Mouse (Mus musculus) spleen, postnatal 14 days (tissue): ENCODE results near the gene Tmcc3.

Experiments used
- DNase-seq, 2 experiments: peaks; one replicate each; pipeline ENCODE4 v3.0.0; 2021 to 2022; ENCODE audit warnings: low spot score in 2 of 2

Tmcc3 gene

GRCm38 (mm10) chr10:94360664-94361063 lies 48.9 kb downstream of the Tmcc3 start:
- DNase-seq = no peak

GRCm38 (mm10) chr10:94371293-94371692 lies 59.5 kb downstream of the Tmcc3 start:
- no peak for DNase-seq

GRCm38 (mm10) chr10:94376941-94377340 lies 65.2 kb downstream of the Tmcc3 start:
- no peak for DNase-seq

- DNase-seq = no peak
These were observed 66.1 kb downstream of the Tmcc3 start for GRCm38 (mm10) chr10:94377844-94378243.

- peak; percentile 21 to 40 for DNase-seq
These were observed 66.6 kb downstream of the Tmcc3 start for GRCm38 (mm10) chr10:94378383-94378782.

GRCm38 (mm10) chr10:94380082-94380481 lies 68.3 kb downstream of the Tmcc3 start:
- DNase-seq = no peak

- DNase-seq = no peak
These were observed 69.1 kb downstream of the Tmcc3 start for GRCm38 (mm10) chr10:94380662-94381392.

- DNase-seq = no peak
These were observed 69.6 kb downstream of the Tmcc3 start for GRCm38 (mm10) chr10:94381393-94381740.

- no peak for DNase-seq
These were observed 70.9 kb downstream of the Tmcc3 start for GRCm38 (mm10) chr10:94382618-94383017.

- no peak for DNase-seq
These were observed 71.8 kb downstream of the Tmcc3 start for GRCm38 (mm10) chr10:94383565-94383964.

- DNase-seq = no peak
These were observed 77.5 kb downstream of the Tmcc3 start for GRCm38 (mm10) chr10:94389219-94389618.

GRCm38 (mm10) chr10:94391049-94391448 lies 79.3 kb downstream of the Tmcc3 start:
- DNase-seq = no peak

GRCm38 (mm10) chr10:94394286-94394685 lies 82.5 kb downstream of the Tmcc3 start:
- DNase-seq = no peak

GRCm38 (mm10) chr10:94397833-94398596 lies 86.3 kb downstream of the Tmcc3 start:
- DNase-seq = no peak

GRCm38 (mm10) chr10:94400895-94401294 lies 89.1 kb downstream of the Tmcc3 start:
- DNase-seq = no peak

- DNase-seq = no peak
These were observed 93.7 kb downstream of the Tmcc3 start for GRCm38 (mm10) chr10:94405456-94405855.

GRCm38 (mm10) chr10:94406821-94407220 lies 95.1 kb downstream of the Tmcc3 start:
- DNase-seq = no peak

- DNase-seq = peak; percentile 13 to 35
These were observed 96.8 kb downstream of the Tmcc3 start for GRCm38 (mm10) chr10:94408356-94409146.

- DNase-seq = no peak
These were observed 97.9 kb downstream of the Tmcc3 start for GRCm38 (mm10) chr10:94409661-94410060.

- no peak for DNase-seq
These were observed 99.8 kb downstream of the Tmcc3 start for GRCm38 (mm10) chr10:94411594-94411993.

GRCm38 (mm10) chr10:94413770-94414651 lies 102.3 kb downstream of the Tmcc3 start:
- DNase-seq = no peak
